Mouse (Mus musculus): ENCODE results near the gene Endov. TPM values are rescaled to one million over a fixed set of nuclear protein-coding genes. Genes with fewer than 3 reads are reported as not detected.

Gene Endov
- polyA plus RNA-seq, 1 experiment from 2014 or later, result 22.2 TPM

DNA sequence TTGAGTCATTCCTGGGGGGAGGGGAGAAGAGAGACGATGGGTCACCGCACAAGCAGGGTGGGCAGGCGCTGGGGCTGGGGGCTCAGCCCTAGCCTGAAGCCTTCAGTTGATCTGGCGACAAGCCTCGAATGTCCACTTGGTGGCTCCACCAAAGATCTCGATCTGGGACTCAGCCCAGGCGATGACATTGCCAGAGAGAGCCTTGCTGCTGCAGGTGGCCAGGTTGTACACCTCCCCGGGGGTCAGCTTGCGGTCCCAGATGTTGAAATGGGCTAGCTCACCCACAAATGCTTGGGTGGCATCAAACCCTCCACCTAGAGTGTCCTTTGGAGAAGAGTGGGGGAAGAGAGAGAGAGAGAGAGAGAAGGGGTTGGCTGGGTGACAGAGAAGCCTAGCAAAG is 51.2 kb downstream of the Endov start:
- Histone ChIP-seq H3K4me2 (replicated peaks) (no peak overlapping the region), H3K27ac (no peak overlapping the region), H3K27me3 (peaks cover 73% of the 10 kb centered on the region), H3K9ac (no peak overlapping the region), H3K9me3 (replicated peaks) (no peaks in the 10 kb centered on the region), H3K4me3 (no peak overlapping the region), H3K36me3 (no peaks in the 10 kb centered on the region), H3K4me1 (peaks cover 43% of the 10 kb centered on the region)
- ATAC-seq (ENCODE audit: low FRiP score), result no peak
- 47% methylated on average over 9 of the region's 9 CpGs for WGBS

DNA sequence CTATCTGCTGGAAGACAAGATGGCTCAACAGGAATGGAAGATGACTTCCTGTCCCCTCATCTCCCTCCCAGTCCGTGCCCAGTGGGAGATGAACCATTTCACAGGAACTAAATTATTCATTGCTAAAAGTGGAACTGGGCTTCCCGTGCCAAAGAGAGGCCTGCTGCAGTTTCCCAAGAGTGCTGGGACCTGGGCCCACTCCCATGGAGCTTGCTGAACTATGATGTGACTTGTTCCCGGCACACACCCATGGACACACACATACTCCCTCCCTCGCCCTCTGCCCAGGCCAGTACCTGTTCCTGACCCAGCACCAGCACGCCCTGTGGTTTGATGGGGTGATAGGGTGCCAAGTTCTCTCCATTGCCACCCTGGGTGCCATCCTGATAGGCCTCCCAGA is 51.7 kb downstream of the Endov start:
- no peak for ATAC-seq (ENCODE audit: low FRiP score)
- 76% methylated on average over 5 of the region's 5 CpGs for WGBS
- Histone ChIP-seq H3K27me3 (peaks cover 78% of the 10 kb centered on the region), H3K4me3 (no peak overlapping the region), H3K9me3 (replicated peaks) (no peaks in the 10 kb centered on the region), H3K9ac (no peak overlapping the region), H3K4me1 (peaks cover 48% of the 10 kb centered on the region), H3K4me2 (replicated peaks) (no peak overlapping the region), H3K27ac (no peak overlapping the region), H3K36me3 (no peaks in the 10 kb centered on the region)

DNA sequence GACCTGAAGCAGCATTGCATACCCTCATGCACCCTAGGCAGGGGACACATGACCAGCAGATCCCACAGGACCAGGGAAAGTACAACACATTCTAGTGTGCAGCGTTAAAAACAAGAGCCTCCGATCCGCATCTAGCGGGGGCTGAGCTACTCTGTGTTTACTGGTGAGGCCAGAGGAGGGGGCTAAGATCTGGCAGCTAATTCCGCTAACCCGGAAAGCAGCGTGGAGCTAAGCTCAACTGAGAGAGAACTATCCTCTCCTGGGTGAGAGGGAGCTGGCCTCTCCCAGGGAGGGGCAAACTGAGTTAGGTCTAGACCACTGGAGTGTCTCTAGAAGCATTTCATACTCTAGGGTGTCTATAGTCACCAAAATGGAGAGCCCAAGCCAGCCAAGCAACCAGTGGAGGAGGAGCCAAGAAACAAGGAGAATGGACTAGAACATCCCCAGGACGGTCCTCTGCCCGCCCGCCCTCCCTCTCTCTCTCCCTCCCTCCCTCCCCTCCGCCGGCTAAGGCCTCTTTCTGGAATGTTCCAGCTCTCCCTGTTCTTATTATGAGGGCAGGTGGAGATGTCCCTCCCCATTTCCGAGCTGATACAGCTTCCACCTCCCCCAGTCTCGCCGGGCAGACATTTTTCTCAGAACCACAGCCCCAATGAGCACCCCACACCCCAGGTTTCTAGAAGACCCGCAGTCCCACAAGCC is 52.8 kb downstream of the Endov start:
- Histone ChIP-seq H3K36me3 (no peaks in the 10 kb centered on the region), H3K4me1 (peaks cover 59% of the 10 kb centered on the region), H3K27me3 (peaks cover 89% of the 10 kb centered on the region), H3K9me3 (replicated peaks) (no peaks in the 10 kb centered on the region), H3K9ac (peak overlapping the region; percentile 27; the same call in 1 of the 2 replicates), H3K4me2 (replicated peaks) (peak overlapping the region; percentile 98), H3K27ac (no peak overlapping the region), H3K4me3 (0 out of 2 replicates have a peak overlapping the region, but pooled peaks have one; percentile 2)
- WGBS, result 55% methylated on average over 15 of the region's 16 CpGs
- no peak for ATAC-seq (ENCODE audit: low FRiP score)

DNA sequence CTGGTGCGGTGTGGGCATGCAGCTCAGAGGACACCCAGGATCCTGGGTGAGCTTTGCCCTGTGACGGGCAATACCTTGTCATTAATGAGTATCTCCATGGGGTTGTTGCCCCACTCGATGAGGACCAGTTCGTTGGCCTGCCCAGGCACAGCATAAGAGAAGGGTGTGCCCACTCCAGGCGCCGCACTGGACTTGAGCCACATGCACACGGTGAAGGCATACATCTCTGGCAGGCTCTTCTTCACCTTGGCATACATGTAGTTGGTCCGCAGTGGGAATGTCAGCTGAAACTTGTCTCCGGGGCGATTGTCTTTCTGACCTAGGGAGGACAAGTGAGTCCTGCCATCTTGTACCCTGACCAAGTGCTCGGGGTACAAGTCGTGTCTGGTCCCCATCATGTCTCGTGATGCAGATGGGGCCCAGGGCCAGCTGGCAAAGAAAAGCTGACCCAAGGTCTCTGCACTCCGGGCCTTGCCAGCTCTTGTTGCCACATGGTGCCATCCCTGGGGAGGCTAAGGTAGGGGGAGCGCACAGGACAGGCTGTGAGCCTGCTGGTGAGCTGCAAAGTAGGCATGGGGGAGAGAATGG is 53.5 kb downstream of the Endov start:
- H3K4me3 ChIP-seq, result peak overlapping the region; percentile 66
- no peaks in the 10 kb centered on the region for H3K9me3 ChIP-seq (replicated peaks)
- ATAC-seq (ENCODE audit: low FRiP score), result no peak
- peak overlapping the region; percentile 27 for H3K9ac ChIP-seq
- H3K27me3 ChIP-seq, result peaks cover 92% of the 10 kb centered on the region
- no peaks in the 10 kb centered on the region for H3K36me3 ChIP-seq
- 83% methylated on average over 15 of the region's 15 CpGs for WGBS
- no peak overlapping the region for H3K27ac ChIP-seq
- peaks cover 65% of the 10 kb centered on the region for H3K4me1 ChIP-seq
- H3K4me2 ChIP-seq (replicated peaks), result peak overlapping the region; percentile 98

DNA sequence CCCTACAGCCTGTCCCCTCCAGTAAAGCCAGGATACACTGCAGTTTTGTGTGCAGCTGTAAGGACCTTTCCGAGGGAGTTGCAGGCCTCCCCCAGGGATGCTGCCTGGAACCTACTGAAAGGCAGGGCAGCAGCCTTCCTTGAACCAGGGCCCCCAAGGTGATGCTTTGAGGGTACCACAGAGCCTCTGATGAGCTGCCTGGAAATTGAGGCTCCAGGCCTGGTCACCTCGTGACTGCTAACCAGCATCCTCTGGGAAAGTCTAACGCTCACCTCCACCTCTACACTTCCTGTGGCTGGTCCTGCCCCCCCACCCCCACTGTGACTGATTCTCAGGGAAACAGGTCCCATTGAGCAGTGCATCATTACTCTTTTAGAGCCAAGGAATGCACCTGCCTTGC is 54.1 kb downstream of the Endov start:
- no peak overlapping the region for H3K27ac ChIP-seq
- whole genome bisulfite sequencing, result 60% methylated on average over 3 of the region's 3 CpGs
- ATAC-seq (ENCODE audit: low FRiP score), result no peak
- peak overlapping the region; percentile 98 for H3K4me2 ChIP-seq (replicated peaks)
- peaks cover 94% of the 10 kb centered on the region for H3K27me3 ChIP-seq
- no peaks in the 10 kb centered on the region for H3K9me3 ChIP-seq (replicated peaks)
- H3K9ac ChIP-seq, result peak overlapping the region; percentile 9
- peaks cover 69% of the 10 kb centered on the region for H3K4me1 ChIP-seq
- H3K4me3 ChIP-seq, result peak overlapping the region; percentile 66
- no peaks in the 10 kb centered on the region for H3K36me3 ChIP-seq

DNA sequence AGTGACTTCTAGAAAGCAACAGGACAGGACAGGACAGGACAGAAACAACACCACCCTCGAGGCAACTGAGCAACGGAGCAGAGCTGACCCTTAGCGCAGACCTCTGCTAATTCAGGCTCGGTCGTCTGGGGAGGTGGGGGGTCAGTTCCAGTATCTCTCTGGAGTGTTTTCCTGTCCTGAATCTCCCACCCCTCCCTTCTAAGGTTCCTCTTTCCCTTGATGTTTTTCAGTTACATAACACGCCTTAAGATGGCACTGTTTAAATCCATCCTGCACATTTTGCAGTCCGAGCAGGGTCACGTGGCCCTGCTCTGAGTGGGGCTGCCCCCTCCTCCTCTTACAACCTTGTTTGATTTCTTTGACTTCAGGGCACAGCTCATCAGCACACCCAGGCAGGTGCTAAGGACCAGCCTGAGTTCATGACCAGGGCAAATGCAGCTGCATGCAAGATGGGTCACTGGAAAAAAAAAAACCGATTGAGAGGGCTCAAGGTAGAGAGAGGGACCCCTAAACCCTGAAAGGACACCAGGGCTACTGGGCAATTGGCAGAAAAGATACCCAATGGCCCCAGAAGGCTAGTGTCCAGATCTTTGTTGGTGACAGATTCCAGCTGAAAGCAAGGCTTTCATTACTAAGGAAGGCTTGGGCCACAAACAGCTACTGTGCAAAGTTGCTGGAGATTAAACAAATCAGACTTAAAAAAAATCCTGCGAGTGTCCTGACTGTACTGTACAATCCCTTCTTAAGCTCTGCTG is 54.8 kb downstream of the Endov start:
- peaks cover 73% of the 10 kb centered on the region for H3K4me1 ChIP-seq
- H3K9ac ChIP-seq, result peak overlapping the region; percentile 85
- H3K9me3 ChIP-seq (replicated peaks), result no peaks in the 10 kb centered on the region
- ATAC-seq (ENCODE audit: low FRiP score), result no peak
- peak overlapping the region; percentile 66 for H3K4me3 ChIP-seq
- H3K27me3 ChIP-seq, result peaks cover 95% of the 10 kb centered on the region
- 8% methylated on average over 10 of the region's 10 CpGs for WGBS
- peak overlapping the region; percentile 98 for H3K4me2 ChIP-seq (replicated peaks)
- no peaks in the 10 kb centered on the region for H3K36me3 ChIP-seq
- H3K27ac ChIP-seq, result no peak overlapping the region

DNA sequence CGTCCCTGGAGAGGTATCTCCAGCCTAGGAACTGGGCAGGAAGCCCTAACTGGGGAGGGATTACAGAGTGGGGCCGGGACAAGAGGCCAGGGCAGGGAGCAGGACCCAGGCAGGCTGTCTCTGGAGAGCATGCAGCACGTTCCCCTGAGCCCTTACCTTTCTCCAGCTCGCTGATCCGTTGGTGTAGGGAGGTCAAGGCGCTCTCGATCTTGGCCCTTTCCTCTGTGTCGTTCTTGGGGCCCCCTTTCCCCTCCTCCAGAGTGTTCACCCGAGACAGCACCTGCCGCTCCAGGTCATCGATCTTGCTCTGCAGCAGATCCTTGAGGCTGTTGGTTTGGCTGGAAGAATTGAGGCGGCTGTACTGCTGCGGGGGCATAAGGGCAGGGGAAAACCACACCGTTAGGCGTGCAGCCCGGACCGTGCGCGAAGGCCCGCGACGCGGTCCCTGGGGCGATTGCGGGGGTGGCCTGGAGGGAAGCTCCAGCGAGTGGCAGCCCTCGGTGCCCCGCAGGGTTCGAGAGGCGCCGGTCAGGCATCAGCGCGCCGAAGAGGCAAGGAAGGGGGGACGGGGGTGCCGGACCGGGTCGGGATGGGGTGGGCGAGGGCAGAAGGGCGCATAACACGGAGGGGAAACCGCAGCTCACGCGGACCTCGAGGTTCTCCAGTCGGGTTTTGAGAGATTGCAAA is 55.5 kb downstream of the Endov start:
- H3K27me3 ChIP-seq, result peaks cover 95% of the 10 kb centered on the region
- H3K4me1 ChIP-seq, result peaks cover 80% of the 10 kb centered on the region
- peak overlapping the region; percentile 66 for H3K4me3 ChIP-seq
- H3K9ac ChIP-seq, result peak overlapping the region; percentile 85
- no peaks in the 10 kb centered on the region for H3K9me3 ChIP-seq (replicated peaks)
- under 1% methylated on average over 46 of the region's 46 CpGs for WGBS
- no peak for ATAC-seq (ENCODE audit: low FRiP score)
- peak overlapping the region; percentile 98 for H3K4me2 ChIP-seq (replicated peaks)
- H3K36me3 ChIP-seq, result no peaks in the 10 kb centered on the region
- peak overlapping the region; percentile 64; the same call in 1 of the 2 replicates for H3K27ac ChIP-seq

DNA sequence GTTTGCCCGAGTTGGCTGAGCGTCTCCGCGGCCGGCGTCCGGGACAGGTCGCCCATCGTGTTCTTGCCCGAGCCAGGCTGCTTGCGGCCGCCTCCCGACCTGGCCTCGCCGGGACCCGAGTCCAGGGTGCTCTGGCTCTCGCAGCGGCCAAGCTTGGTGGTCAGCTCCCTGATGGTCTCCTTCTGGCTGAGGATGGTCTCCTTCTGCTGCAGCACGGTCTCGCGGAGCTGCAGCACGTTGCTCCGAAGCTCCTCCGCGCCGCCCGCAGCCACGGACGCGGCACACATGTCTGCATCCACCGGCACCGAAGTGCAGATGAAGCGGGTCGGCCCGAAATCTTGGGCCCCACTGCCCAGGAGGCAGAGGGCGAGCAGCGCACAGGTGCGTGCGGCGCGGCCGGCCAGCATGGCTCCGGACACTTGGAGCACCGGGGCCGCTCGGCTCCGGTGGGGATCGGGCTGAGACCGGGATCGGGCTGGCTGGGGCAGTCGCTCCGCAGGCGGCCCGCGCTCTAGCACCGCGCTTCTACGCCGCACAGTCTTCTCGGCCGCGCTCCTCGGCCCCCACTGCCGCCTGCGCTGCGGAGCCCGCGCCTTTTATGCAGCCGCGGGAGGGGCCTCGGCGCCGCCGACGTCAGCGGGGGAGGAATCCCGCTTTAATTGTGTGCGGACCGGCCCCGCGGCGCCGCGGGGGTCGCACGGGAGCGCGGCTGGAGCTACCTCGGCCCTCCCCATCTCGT is 56.2 kb downstream of the Endov start, which contains the start of gene Nptx1:
Gene Nptx1 (minus strand): TSS at position 571 of the 739 bp plus-strand sequence.
- peak within 1 kb of the TSS; percentile 66 for H3K4me3 ChIP-seq
- peak within 1 kb of the TSS; percentile 85 for H3K9ac ChIP-seq
- H3K4me1 ChIP-seq, result peaks cover 85% of the 10 kb centered on the region
- H3K27me3 ChIP-seq, result peaks cover 98% of the 10 kb centered on the region
- H3K4me2 ChIP-seq (replicated peaks), result peak within 1 kb of the TSS; percentile 98
- no peaks in the 10 kb centered on the region for H3K9me3 ChIP-seq (replicated peaks)
- H3K27ac ChIP-seq, result peak within 1 kb of the TSS; percentile 64
- ATAC-seq (ENCODE audit: low FRiP score), result peak; percentile 53
- WGBS, result under 1% methylated on average over 74 of the region's 90 CpGs
- H3K36me3 ChIP-seq, result no peaks in the 10 kb centered on the region

DNA sequence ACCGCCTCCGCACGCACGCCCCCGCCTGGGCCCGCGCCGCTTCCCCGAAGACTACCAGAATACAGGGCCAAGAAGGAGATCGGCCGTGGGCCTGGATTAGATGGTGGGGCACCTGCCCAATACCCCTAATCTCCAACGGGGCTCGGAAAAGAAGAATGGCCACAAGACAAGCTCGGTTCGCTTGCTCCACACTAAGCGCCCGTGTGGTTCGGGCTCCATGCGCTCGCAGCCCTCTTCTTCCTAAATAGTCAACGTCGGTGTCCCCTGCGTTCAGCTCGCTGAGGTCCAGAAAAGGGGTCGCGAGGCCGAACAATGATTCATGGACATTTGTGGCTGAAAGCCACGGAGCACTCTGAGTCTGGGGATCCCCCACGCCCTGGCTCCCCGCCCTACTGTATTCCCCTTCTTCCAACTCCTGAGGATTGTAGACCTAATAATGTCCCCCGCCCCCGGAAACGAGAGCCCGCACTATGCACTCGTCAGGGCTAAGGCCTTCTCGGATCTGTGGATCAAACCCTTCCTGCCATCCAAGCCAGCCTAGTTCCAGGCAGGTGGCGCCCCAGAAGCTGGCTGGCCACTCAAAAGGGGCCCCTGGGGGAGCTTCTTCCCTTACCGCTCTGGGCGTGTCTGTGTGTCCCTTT is 56.9 kb downstream of the Endov start:
- H3K4me3 ChIP-seq, result peak overlapping the region; percentile 66
- H3K4me2 ChIP-seq (replicated peaks), result peak overlapping the region; percentile 98
- H3K27ac ChIP-seq, result peak overlapping the region; percentile 64
- H3K9ac ChIP-seq, result peak overlapping the region; percentile 85
- ATAC-seq (ENCODE audit: low FRiP score), result no peak
- H3K9me3 ChIP-seq (replicated peaks), result no peaks in the 10 kb centered on the region
- peaks cover 88% of the 10 kb centered on the region for H3K4me1 ChIP-seq
- H3K27me3 ChIP-seq, result peaks cover 98% of the 10 kb centered on the region
- H3K36me3 ChIP-seq, result no peaks in the 10 kb centered on the region
- WGBS, result under 1% methylated on average over 38 of the region's 39 CpGs

DNA sequence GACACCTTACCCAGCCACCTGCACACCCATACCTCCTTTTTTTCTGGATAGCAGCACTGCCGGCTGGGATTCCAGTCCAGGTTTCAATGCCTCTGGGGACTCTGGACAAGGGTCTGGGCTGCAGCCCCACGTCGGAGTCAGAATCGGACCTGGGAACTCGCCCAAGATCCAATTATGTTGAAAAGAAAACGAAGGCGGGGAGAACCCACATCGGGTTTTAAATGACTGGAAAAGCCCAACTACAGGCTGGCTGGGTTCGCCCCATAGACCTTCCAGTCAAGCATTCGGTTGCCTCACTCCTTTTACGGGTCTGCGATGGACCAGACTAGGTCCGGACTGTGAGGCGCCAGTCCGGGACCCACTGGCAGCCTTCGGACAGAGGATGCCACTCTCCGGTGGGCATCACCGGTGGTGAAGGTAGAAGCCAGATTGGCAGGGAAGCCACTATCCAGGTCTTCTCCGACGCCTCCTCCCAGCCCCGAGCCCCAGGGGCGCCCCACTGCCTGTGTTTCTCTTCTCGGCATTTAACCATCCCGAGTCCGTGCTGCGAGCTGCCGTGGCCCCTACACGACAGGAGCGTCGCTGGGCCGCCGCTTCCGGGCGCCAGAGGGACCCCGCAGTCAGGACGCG is 57.7 kb downstream of the Endov start:
- Histone ChIP-seq H3K4me2 (replicated peaks) (peak overlapping the region; percentile 98), H3K36me3 (no peaks in the 10 kb centered on the region), H3K9ac (peak overlapping the region; percentile 39), H3K4me3 (peak overlapping the region; percentile 66), H3K9me3 (replicated peaks) (no peaks in the 10 kb centered on the region), H3K4me1 (peaks cover 83% of the 10 kb centered on the region), H3K27ac (peak overlapping the region; percentile 64; the same call in 1 of the 2 replicates), H3K27me3 (peaks cover 96% of the 10 kb centered on the region)
- ATAC-seq (ENCODE audit: low FRiP score), result no peak
- WGBS, result under 1% methylated on average over 36 of the region's 37 CpGs
